Mouse (Mus musculus) erythroid progenitor cell, adult 5-6 weeks (primary cell): Measurements from ENCODE around the gene Atp1b1. TPM values are rescaled to one million over a fixed set of nuclear protein-coding genes. Genes with fewer than 3 reads are reported as not detected.

Experiments used
- ATAC-seq: replicated peaks from 2 replicates; pipeline ENCODE4 v1.8.0; 2016; ENCODE audit warnings: moderate number of reproducible peaks, mild to moderate bottlenecking, moderate TSS enrichment, inconsistent platforms; ENCODE audit not compliant: poor library complexity, low FRiP score, severe bottlenecking
- total RNA-seq, 2 experiments: library from RNA; stranded (forward) in 1 of 2; stranded (reverse) in 1 of 2; fragments of 150-400 nt in 1 of 2; fragments of 186-747, 209-891 nt in 1 of 2; gene quantifications; 2 replicates each; pipeline versions ENCODE4 v1.2.3 to v1.2.4; 2015 to 2017; ENCODE audit warnings: low replicate concordance in 2 of 2

Atp1b1 gene
- total RNA-seq (2015; ENCODE audit: low replicate concordance) (24.9 and 41.5 TPM in 2 replicates), total RNA-seq (2017; ENCODE audit: low replicate concordance) (12.6 and 30.4 TPM in 2 replicates)

- no peak for ATAC-seq
These were observed at the start of gene Atp1b1 for GRCm38 (mm10) chr1:164458245-164458613. Atp1b1 (minus strand) TSS chr1:164458355.

DNA sequence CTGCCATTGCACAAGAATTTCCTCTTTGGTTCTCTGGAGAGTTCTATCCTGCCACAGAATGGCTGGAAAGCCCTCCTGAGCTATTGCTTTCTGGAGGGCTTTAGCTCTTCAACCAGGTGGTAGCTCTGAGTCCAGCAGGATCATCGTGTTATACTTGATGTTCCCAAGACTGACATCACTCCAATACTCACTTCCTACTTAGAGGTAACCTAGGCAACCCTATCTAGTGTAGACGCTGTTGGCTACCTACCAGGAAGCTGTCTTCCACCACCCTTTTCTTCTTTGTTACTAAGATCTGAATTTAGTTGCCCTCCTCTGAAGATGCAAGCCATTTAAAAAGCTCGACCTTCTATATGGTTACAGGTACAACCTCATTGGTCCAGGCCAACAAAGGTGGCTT lies 46.9 kb upstream of the Atp1b1 start:
- no peak for ATAC-seq

DNA sequence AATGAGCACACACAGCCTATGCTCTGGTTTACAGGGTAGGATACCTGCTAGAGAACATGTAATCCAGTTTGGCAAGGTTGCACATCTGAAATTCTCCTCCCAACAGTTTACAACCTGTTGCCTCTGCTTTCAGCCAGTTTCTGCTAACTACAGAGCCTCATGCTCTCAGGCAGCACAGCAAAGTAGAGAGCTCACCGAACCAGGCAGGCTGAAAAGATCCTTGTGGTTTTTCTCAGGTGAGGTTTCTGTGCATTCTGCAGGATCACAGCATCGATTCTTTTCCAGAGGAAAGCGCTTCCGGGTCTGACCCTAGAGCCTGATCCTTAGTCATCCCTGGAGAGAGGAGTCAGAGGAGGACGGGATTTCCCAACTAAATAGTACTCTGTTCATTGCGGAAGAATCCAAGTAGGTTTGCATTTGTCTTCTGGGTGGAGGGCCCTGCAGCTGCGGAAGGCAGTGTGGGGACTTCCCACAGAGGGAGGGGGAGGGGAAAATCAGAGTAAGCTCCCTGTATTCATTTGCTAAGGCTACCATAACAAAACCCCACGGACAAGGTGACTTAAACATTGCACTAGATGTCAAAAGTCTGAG lies 45.1 kb upstream of the Atp1b1 start:
- ATAC-seq: no peak

DNA sequence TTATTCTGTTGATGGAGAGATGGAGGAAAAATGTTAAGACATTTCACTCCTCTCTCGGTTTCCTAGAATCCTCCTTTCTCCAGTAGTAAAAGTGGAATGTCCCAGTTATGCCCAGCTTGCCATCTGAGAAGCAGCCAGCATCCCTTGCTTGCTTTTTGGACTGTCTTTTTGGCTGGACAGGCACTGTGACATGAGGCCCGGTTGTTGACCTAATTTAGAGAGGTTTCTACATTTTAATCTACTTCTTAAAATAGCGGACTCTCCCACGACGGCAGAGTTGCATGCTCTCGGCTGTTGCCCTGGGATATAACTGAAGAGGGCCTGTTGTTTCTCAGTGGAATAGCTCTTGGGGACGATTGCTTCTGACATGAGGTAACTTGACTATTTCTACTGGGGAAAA lies 44.1 kb upstream of the Atp1b1 start:
- no peak for ATAC-seq

DNA sequence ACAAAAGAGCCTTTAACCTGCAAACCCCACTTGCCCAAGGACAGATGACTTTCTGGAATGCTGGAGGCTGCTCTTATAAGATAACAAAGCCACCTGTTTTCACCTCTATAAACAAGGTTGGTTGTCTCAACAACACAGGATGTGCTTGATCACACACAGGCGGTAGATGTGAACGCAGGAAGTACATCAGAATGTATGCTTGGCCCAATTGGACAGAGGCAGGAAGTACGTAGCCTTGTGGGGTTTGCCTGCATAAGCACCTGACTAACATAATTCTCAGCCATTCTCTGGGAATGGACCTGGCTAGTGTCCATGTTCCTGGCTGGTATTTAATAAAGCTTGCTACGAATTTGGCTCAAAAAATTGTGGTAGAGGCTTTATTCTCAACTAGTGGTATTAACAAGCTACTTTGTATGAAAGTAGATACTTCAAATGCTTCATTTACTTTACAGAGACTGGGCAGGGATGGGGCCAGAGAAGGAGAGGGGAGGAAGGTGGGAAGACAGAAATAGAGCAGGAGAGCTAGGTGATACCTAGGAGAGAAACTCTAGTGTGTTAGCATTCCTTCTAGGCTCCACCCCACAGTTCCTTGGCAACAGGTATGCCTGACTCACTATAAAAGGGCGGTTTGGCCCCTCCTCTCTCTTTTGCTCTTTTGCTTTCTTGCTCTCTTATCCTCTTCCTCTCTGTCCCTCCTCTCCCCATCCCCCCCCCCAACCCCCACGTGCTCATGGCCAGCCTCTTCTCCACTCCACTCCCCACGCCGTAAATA lies 36.8 kb upstream of the Atp1b1 start:
- ATAC-seq: no peak

GRCm38 (mm10) chr1:164494215-164494614 lies 36.1 kb upstream of the Atp1b1 start:
- no peak for ATAC-seq

DNA sequence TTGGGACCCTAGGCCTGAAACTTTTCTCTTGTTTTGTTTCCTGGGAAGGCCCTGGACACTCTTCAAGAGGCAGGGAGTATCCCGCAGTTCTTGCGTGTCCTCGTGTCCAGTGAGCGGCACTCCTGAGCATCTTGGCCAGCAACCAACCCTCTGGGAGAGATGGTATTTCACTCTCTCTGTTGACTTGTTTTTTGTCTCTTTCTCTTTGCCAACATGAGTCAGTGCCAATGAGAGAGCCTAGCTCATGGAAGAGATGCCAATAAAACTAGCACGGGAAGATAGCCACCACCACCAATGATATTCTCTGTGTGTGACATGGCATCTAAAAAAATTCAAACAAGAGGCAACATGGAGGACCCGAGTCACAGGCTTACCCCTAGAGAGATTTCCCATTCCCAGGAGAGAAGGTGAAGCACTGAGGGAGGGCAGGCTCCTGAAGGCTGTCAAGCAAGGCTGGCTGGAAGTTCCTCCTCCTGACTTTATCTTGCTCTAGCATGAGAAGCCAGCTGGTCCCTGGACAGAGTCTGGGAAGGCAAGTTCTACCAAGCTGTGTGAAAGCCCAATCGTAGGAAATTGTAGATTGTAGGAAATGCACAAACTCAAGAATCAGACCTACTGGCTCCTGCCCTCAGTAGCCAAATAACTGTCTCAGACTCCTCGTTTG lies 35.0 kb upstream of the Atp1b1 start:
- ATAC-seq: no peak

DNA sequence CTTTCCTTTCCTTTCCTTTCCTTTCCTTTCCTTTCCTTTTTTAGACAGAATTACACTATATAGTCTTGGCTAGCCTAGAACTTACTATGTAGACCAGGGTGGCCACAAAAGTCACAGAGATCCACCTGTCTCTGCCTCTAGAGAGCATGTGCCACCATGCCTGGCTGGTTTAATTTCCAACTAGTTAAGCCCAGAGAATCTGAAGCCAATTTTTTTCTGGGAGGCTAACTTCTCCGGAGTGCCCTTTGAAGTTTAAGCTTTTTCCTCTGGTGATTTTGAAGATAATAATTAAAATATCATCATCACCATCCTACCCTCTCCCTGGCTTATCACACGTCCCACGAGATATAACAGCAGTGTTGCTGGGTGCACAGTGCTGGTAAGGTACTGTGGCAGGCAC lies 34.3 kb upstream of the Atp1b1 start:
- ATAC-seq: no peak

DNA sequence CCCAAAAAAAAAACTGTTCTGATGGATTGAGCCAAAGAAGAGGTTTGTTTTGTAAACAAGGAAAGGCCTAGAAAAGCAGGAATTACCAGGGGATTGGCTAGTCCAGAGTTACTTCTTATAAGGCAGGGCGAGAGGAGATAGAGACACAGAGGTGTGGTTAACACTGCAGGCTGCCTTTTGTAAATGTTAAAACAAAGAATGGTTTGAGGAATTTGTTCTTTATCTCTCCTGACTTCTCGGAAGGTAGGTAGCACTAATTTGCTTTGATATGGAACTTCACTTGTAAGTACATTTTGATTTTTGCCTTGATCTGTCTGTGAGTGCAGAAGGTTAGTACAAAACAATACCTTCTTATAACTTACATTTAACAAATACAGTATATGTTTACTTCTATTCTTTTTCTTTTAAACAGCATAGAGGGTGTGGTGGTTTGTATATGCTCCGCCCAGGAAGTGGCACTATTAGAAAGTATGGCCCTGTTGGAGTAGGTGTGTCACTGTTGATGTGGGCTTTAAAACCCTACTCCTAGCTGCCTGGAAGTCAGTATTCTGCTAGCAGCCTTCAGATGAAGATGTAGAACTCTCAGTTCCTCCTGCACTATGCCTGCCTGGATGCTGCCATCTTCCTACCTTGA lies 31.9 kb upstream of the Atp1b1 start:
- no peak for ATAC-seq

GRCm38 (mm10) chr1:164483728-164484127 lies 25.6 kb upstream of the Atp1b1 start:
- no peak for ATAC-seq

- ATAC-seq: no peak
These were observed 24.7 kb upstream of the Atp1b1 start for GRCm38 (mm10) chr1:164482833-164483232.

DNA sequence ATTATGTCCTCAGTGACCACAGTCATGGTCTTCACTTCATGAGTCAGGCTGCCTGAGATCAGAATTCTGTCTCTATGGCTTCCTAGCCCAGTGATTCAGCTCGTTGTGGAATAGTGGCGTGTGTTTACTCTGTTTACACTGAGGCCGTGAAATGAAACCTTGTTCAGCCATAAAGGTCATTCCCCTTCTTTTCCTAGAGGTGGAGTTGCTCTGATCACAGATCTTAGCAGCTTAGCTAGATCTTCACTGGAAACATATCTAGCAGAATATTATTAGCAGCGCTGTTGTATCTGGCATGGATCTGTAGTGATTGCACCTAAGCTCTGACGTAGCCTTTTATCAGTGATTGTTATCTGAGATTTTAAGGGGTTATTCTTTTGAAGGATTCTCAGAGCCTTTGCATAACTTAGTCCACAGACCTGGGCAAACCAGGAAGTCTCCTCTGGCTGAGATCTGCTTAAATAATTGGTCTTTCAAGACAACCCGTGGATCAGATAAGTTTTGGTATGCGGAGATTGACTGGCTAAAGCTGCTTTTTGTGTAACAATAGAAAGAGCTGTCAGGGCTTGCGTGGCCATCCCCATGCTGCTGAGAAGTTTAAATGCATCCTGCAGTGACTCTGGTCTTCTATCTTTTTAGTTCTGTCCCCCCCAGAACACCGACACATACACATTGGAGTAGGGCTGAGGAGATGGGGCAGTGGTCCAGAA lies 23.6 kb upstream of the Atp1b1 start:
- ATAC-seq: no peak

- ATAC-seq: no peak
These were observed 22.8 kb upstream of the Atp1b1 start for GRCm38 (mm10) chr1:164480755-164481644.

- ATAC-seq: no peak
These were observed 17.7 kb upstream of the Atp1b1 start for GRCm38 (mm10) chr1:164475895-164476294.

DNA sequence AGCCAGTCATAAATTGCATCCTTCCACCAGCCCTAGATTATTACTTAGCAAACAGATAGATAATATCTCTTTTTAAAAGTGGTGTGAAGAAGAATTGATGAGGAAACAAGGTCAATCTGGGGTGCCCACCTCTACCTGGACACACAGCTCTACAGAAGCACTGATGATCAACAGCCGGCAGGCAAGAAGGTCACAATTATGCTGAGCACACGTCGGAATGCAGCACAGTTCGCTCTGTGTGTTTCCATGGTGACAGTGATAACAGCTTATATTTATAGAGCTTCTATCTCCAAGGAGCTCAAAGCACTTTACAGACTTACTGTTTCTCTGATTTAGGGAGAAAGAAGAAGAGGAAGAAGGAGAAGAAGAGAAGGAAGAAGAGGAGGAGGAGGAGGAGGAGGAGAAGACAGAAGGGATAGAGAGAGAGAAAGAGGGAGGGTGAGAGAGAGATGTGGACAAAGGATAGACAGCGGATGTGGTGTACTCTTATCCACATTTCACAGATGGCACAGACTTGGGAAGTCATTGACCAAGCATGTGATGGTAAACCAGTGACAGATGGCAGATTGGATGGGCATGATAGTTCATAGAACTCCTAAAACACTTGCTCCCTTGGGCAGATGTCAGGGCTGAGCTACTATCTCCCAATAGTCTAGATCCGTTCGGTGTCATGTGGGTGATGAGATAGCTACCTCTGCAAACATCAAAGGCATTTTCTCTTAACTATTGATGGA lies 16.8 kb upstream of the Atp1b1 start:
- no peak for ATAC-seq

DNA sequence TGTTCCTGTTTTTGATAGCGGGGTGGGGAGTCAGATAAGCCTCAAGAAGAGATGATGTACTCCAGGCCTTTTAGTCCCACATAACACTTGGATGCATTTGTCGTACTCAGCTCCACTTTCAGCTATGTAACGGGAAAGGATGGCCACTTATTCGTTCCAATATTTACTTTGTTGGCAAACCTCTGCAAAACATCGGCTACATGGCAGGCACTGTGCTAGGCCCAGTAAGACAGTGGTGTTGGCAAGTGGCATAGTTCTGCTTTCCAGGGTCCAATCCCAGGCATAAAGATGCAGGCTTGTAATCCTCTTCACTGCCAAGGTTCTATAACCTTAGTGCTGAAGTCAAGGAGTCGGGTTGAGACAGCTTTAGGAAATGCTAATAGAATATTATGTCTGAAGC lies 16.2 kb upstream of the Atp1b1 start:
- no peak for ATAC-seq

DNA sequence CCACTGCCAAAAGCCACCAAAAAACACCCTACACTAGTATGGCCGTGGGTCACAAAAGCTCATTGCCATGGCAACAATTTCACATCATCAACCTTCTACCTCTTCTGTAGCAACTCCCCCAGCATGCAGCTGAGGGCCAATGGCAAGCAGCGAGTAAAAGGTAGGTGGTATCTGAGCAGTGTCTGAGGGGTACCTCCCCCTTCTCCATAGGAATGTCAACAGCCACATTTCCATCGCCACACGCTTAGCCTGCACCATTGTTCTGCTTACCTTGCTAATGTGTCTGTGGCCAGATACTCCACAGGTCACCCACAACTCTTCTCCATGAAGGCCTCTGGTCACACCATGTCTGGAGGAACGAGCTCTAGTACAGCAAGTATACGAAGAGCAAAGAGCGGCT lies 15.2 kb upstream of the Atp1b1 start:
- ATAC-seq: no peak

GRCm38 (mm10) chr1:164471632-164472031 lies 13.5 kb upstream of the Atp1b1 start:
- ATAC-seq: no peak
